Mouse (Mus musculus): Measurements from ENCODE around the gene Traf3ip3.

- TF ChIP-seq CTCF (IDR thresholded peaks at IDR 0.05) (no peak), EP300 (IDR thresholded peaks at IDR 0.05) (peak; percentile 56; the same call in 1 of the 2 replicates)
Observed at GRCm38 (mm10) chr1:193230935-193231334, 29.4 kb upstream of the Traf3ip3 start.

Data from lung, postnatal 0 days (tissue).